Mouse (Mus musculus) neutrophil, adult 83 days (primary cell): ENCODE data around the gene Mmp25. TPM values are rescaled to one million over a fixed set of nuclear protein-coding genes. Genes with fewer than 3 reads are reported as not detected.

Experiments
- total RNA-seq, 2 experiments: library from RNA; stranded (reverse); gene quantifications; one replicate each; pipeline ENCODE4 v1.2.4; 2023

Gene Mmp25
- total RNA-seq: 100 to 1,000 TPM; 157 to 170 TPM

DNA sequence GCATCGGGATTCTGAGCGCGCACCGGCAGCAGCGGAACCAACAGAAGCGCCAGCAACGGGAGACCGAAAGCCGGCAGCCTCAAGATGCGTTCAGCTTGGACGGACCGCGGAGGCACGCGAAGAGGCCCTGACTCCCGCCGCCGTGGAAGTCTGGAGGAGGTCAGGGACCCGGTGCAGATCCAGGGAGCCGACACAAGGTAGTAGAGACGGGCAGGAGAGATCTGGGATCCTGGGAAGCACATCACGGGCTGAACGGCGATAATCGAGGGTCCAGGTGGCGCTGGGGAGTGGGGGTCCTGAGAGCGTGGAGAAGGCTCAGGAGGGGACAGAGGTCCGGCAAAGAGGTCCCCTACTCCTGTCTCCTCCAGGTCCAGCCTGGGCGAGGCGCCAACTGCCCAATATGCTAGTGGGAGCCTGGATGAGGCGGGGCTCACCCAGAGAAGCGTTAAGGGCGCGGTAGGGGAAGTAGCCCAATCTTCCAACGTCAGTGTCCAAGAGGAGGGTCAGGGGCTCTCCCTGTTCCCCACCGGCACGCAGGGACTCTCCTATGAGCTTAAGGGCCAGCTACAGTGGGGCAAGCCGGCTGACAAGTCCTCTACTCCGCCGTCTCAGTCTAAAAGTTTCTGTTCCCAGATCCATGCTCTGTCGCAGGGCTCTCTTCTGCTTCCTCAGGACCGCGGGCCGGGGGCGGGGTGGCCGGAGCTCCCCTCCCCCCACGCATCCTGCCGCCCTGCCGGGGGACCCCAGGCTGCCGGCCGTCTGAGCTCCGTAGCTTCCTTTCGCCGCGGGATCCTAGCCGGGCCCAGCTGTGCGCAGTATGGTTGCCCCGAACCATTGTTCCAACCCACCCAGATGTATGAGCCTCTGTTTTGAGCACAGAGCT, at the start of gene Mmp25:
TSS of gene Mmp25 (minus strand) at position 665 of the 883 bp plus-strand sequence.

DNA sequence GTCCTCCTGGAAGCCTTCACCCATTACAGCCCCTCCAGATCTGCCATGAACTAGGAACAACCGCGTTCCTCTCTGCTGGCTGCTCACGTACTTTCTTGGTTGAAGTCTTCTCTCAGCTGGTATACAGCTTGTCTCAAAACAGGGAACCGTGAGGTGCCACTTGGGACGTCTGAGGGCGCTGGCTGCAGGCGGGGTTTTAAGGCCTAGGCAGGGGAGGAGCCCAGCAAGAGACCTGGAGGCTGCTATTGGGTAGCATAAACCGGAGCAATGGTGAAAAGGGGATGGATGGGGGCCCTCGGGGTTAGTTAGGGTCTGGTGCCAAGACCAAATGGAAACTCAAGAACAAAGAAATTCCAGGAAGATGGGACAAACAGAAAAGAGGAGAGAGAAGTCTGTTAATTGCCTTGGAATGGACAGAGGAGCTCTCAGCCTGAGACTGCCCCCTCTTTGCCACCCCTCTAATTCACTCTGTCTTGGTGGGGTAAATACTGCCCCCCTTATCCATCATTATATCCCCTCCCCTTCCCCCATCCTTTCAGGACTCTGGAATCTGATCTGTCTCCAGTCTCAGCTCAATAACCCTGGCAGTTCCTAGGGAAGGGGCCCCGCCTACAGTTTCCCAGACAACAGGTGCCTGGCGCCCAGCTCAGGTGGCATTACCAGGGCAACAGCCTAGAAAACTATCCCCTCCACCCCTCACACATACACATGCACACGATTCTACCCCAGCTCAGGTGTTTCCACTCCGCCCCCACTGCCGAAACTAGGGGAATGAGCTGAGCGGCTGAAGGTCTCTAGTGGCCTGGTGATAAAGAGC, 39.0 kb upstream of the Mmp25 start, which contains the start of gene Cldn9:
TSS of gene Cldn9 (minus strand) at position 171 of the 817 bp plus-strand sequence.

DNA sequence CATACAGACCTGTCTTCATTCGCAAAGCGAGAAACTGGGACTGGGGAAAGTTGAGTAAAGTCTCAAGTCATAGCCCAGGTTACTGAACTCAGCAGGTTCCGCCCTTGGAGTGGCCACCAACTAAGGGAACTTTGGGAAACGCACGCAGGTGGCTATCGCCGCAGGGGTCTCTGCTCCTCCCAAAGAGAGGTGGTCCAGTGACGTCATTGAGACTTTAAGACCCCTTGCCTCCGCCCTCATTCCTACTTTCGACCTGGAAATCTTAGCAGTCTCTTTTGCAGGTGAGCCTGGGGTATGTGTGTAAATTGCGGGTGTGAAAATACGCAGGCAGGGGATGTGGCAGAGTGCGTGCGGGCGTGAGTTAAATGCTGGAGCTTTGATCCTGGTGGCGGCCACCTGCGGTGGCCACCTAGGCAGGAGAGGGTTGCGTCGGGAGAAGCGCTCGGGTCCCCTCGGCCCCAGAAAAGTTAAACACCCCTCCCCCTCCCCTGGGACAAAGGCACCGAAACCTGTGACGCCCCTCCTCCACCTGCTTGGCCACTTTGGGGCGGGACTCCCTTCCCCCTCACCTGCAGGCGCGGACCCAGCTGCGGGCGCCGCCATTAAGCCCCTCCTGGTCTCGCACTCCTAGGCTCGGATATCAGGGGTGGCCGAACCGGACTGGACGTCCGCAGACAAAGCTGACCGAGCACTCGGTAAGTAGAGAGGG, 34.2 kb upstream of the Mmp25 start, which contains the start of gene Cldn6:
TSS of gene Cldn6 (plus strand) at position 123 of the 709 bp plus-strand sequence.

DNA sequence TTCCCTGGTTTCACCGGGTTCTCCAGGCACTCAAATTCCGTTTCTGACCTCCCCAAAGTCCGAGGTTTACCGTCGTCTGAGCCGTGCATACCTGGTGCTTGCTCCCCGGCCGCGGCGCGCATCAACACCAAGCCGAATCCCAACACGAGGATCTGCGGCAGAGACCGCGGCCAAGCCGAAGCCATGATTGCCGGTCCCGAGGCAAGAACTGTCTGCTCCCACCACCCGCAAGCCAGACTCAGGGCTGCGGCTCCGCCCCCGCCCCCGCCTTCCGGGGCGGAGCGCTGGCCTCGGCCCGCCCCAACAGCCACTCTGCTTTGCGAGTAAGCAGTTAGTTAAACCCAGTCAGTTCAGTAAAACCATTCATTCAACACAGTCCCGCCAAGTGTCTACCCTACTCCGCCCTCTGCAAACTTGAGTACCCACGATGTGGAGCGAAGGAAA, 32.2 kb upstream of the Mmp25 start, which contains the start of gene Tnfrsf12a:
TSS of gene Tnfrsf12a (minus strand) at position 233 of the 444 bp plus-strand sequence.

DNA sequence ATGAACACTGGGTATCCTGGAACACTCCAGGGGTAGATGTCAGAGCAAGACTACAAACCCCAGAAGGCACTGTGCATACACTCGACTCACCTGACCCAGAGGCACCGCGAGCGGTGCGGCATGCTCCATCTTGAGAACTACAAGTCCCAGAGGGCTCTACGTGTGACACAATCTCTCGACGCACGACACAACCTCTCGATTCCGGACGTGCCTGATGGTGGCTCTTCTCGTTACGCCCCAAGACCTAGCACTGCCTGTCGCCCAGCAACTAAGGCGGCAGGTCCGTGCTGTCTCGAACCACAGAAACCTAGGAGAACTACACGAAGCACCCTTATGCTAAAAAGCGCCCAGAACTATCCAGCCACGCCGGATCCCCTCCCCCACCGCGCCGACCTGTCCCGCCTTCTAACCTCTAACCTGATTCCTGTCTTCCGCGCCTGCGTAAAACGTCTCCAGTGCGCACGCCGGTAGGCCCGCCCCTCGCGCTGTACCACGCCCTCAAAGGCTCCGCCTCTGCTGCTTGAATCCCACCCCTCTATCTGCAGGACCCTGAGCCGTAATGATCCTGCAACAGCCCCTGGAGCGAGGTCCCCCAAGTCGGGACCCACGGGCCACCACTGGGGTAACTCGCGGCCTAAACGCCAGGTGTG, 28.5 kb upstream of the Mmp25 start, which contains the start of the genes Hcfc1r1 and Thoc6:
TSS of gene Hcfc1r1 (plus strand) at position 173 of the 650 bp plus-strand sequence.
TSS of gene Thoc6 (minus strand) at position 459 of the 650 bp plus-strand sequence.

DNA sequence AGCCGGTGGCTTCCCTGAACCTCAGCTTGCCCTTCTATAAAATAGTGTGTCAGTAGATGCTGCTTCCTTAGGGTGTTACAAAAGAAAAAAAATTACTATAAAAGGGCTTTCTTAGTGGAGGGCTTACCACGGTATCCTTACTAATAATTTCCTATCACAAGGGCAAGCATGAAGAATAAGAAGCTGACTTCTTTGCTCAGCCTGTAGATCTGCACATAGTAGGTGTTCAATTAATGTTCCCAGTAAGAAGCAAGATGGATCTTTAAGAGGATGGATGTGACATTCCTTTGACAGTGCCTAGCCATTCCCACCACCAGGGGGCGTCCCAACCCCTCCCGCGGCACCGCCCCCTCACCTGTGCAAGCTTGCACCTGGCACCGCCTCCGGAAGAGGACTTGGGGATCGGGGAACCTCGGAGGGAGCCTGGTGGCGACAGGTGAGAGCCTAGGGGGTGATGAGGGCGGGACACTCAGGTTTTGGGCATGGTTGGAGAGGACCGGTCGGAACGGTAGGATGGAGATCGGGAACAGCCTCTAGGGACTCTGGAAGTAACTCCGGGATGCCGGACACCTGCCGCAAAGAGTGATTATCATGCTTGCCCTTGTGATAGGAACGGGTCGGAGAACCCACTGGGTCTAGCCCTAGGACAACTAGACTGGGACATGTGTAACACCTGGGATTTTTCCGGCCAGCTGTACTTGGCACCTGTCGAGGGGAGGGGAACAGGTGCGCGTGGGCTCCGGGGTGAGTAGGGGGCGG, 15.2 kb upstream of the Mmp25 start, which contains the start of gene Bicdl2:
TSS of gene Bicdl2 (plus strand) at position 390 of the 759 bp plus-strand sequence.

DNA sequence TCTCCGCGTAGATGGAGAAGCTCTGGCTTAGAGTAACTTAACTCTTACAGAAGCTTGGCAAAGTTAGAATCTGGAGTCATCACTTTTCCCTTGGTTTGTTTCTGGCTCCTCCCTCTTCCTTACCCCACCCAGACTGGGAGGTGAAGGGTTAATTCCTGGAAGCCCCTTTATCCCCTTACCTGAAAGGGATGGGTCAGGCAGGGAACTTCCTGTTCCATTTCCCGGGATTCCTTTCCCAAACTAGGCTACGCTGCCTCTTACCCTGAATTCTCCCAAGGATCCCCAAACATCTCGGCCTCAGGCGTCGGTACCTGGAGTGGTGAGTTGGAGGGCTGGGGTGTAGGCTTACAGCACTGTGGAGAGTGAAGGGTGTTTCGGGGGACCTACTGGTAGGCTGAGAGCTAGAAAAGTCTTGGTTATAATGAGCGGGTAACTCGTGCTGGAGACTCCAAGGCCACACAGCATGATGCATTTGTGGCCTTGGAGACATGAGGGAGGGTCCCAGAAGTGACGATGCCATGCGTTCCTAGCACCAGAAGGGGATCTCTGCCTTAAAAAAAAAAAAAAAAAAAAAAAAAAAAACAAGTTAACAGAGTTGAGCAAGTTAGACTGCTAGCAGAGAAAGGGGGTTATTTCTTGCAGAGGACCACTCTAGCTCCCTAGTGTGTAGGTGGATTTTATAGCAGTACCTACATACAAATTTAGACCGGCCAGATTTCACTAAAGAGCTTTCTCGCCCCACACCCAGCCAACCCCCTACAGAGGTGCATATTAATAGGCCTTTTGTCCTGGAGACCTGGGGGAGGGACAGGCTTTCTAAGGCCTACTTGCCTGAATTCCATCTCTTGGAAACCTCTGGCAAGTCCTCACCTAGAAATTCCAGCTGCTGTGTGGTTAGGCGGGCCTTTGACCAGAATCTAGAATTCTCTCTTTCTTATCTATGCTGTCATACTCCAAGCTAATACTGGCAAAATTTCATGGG, 44.1 kb downstream of the Mmp25 start, which contains the start of gene Zscan10:
TSS of gene Zscan10 (plus strand) at position 216 of the 982 bp plus-strand sequence.

DNA sequence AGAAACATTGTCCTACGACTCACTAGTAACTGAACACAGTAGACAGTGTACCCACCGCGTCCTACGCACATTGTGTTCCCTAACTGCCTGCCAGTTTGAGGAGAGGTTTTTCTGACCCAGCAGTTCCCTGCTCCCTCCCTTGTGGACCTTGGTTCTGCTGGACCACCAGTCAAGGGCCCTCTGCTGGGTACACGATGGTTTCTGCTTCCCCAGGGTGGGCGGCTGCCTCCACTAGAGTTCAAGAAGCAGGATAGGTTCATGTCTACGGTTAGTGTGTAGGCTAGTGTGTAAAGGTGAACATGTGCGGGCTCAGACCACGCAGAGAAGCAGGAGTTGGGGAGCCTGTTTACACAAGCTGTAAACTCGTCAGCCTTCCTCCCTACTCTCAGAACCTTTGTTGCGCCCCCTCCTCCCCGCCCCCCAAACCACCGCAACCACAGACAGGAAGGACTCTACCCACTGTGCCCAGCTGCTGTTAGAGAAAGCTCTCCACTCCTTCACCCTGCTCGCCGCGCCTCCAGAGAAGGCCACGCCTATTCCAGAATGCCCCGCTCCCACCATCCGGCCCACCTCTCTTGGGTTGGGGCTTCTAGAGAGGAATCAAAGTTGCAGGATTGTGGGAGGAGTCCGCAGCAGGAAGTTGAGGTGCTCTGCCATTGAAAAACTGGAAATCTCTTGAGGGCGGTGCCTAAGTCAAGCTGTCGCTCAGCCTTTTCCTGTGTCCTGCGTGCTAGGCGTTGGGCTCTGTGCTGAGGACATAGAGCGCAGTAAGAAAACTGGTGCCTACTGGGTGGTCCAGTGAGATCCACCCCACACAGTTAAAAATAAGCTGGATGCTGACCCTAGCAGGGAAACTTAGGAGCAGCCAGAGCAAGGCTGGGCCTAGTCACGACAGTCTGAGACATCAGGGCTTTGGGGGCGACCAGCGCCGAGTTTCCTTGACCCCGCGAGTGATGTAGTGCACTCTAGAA, 46.2 kb downstream of the Mmp25 start, which contains the start of gene Zfp13:
TSS of gene Zfp13 (minus strand) at position 906 of the 971 bp plus-strand sequence.

Other genes with a start within 250 kb of the Mmp25 start
- not detected for gene Vmn2r117, start 165.6 kb downstream of the Mmp25 start, total RNA-seq
- 1 to 10 TPM; 2.6 TPM for gene Zfp213, start 81.0 kb downstream of the Mmp25 start, total RNA-seq
- gene Zfp13, start 45.8 kb downstream of the Mmp25 start, total RNA-seq: under 1 TPM in 1 of 2 experiments, not detected in 1; 0.24 TPM
- gene Zscan10, start 44.4 kb downstream of the Mmp25 start, total RNA-seq: not detected
- gene Bicdl2, start 15.2 kb upstream of the Mmp25 start, total RNA-seq: 1 to 10 TPM; 1.6 to 2.4 TPM
- gene Hcfc1r1, start 28.3 kb upstream of the Mmp25 start, total RNA-seq: 10 to 100 TPM; 50.6 to 50.7 TPM
- 10 to 100 TPM; 19.0 to 19.2 TPM for gene Thoc6, start 28.6 kb upstream of the Mmp25 start, total RNA-seq
- 1 to 10 TPM; 4.8 to 5.1 TPM for gene Tnfrsf12a, start 32.2 kb upstream of the Mmp25 start, total RNA-seq
- gene Cldn6, start 34.0 kb upstream of the Mmp25 start, total RNA-seq: not detected
- gene Cldn9, start 38.7 kb upstream of the Mmp25 start, total RNA-seq: not detected
- not detected for gene 1520401A03Rik, start 77.5 kb upstream of the Mmp25 start, total RNA-seq
- 10 to 100 TPM; 40.9 to 41.4 TPM for gene Pkmyt1, start 81.1 kb upstream of the Mmp25 start, total RNA-seq
- gene Paqr4, start 95.6 kb upstream of the Mmp25 start, total RNA-seq: 1 to 10 TPM; 3.2 to 5.1 TPM
- not detected for gene Kremen2, start 100.6 kb upstream of the Mmp25 start, total RNA-seq
- gene Flywch1, start 126.3 kb upstream of the Mmp25 start, total RNA-seq: 1 to 10 TPM; 8.7 to 9.6 TPM
- gene Flywch2, start 140.8 kb upstream of the Mmp25 start, total RNA-seq: under 1 TPM in 1 of 2 experiments, not detected in 1; 0.53 TPM
- gene Srrm2, start 145.3 kb upstream of the Mmp25 start, total RNA-seq: 100 to 1,000 TPM; 456 to 525 TPM
- gene Elob, start 183.9 kb upstream of the Mmp25 start, total RNA-seq: 100 to 1,000 TPM; 176 to 182 TPM
- not detected for gene Prss33, start 190.8 kb upstream of the Mmp25 start, total RNA-seq
- gene Prss32, start 198.6 kb upstream of the Mmp25 start, total RNA-seq: not detected
- gene Prss41, start 198.9 kb upstream of the Mmp25 start, total RNA-seq: not detected
- gene Prss21, start 222.8 kb upstream of the Mmp25 start, total RNA-seq: not detected
- gene Dcpp1, start 235.6 kb upstream of the Mmp25 start, total RNA-seq: not detected
- gene Dcpp2, start 235.6 kb upstream of the Mmp25 start, total RNA-seq: not detected